Mouse (Mus musculus): ENCODE data around the gene 4930539E08Rik.

Gene 4930539E08Rik

GRCm38 (mm10) chr17:28896095-28896780 lies 18.9 kb downstream of the 4930539E08Rik start:
- DNase-seq (ENCODE audit: low spot score) = no peak

GRCm38 (mm10) chr17:28895217-28895875 lies 19.8 kb downstream of the 4930539E08Rik start:
- no peak for DNase-seq (ENCODE audit: low spot score)

GRCm38 (mm10) chr17:28894050-28894767 lies 20.9 kb downstream of the 4930539E08Rik start:
- DNase-seq (ENCODE audit: low spot score) = no peak

- DNase-seq (ENCODE audit: low spot score) = no peak
These were observed 28.9 kb downstream of the 4930539E08Rik start for GRCm38 (mm10) chr17:28886266-28886665.

- DNase-seq (ENCODE audit: low spot score) = no peak
These were observed 29.9 kb downstream of the 4930539E08Rik start for GRCm38 (mm10) chr17:28885231-28885630.

- DNase-seq (ENCODE audit: low spot score) = no peak
These were observed 31.1 kb downstream of the 4930539E08Rik start for GRCm38 (mm10) chr17:28883941-28884516.

- no peak for DNase-seq (ENCODE audit: low spot score)
These were observed 32.3 kb downstream of the 4930539E08Rik start for GRCm38 (mm10) chr17:28882810-28883209.

GRCm38 (mm10) chr17:28882316-28882715 lies 32.8 kb downstream of the 4930539E08Rik start:
- DNase-seq (ENCODE audit: low spot score) = peak; percentile 30

- peak; percentile 33 for DNase-seq (ENCODE audit: low spot score)
These were observed 35.2 kb downstream of the 4930539E08Rik start for GRCm38 (mm10) chr17:28879931-28880391.

GRCm38 (mm10) chr17:28876821-28877220 lies 38.3 kb downstream of the 4930539E08Rik start:
- no peak for DNase-seq (ENCODE audit: low spot score)

GRCm38 (mm10) chr17:28876331-28876730 lies 38.8 kb downstream of the 4930539E08Rik start:
- DNase-seq (ENCODE audit: low spot score) = no peak

- peak; percentile 26 for DNase-seq (ENCODE audit: low spot score)
These were observed 39.8 kb downstream of the 4930539E08Rik start for GRCm38 (mm10) chr17:28875316-28875715.

GRCm38 (mm10) chr17:28874825-28875224 lies 40.3 kb downstream of the 4930539E08Rik start:
- DNase-seq (ENCODE audit: low spot score) = peak; percentile 48

GRCm38 (mm10) chr17:28874216-28874615 lies 40.9 kb downstream of the 4930539E08Rik start:
- no peak for DNase-seq (ENCODE audit: low spot score)

GRCm38 (mm10) chr17:28872322-28872721 lies 42.8 kb downstream of the 4930539E08Rik start:
- DNase-seq (ENCODE audit: low spot score) = no peak

- DNase-seq (ENCODE audit: low spot score) = no peak
These were observed 43.3 kb downstream of the 4930539E08Rik start for GRCm38 (mm10) chr17:28871831-28872230.

GRCm38 (mm10) chr17:28870435-28870834 lies 44.7 kb downstream of the 4930539E08Rik start:
- DNase-seq (ENCODE audit: low spot score) = no peak

- no peak for DNase-seq (ENCODE audit: low spot score)
These were observed 45.6 kb downstream of the 4930539E08Rik start for GRCm38 (mm10) chr17:28869412-28870110.

- no peak for DNase-seq (ENCODE audit: low spot score)
These were observed 47.7 kb downstream of the 4930539E08Rik start for GRCm38 (mm10) chr17:28867381-28867780.

- DNase-seq (ENCODE audit: low spot score) = no peak
These were observed 48.2 kb downstream of the 4930539E08Rik start for GRCm38 (mm10) chr17:28866921-28867320.

GRCm38 (mm10) chr17:28864464-28864863 lies 50.7 kb downstream of the 4930539E08Rik start:
- DNase-seq (ENCODE audit: low spot score) = no peak

GRCm38 (mm10) chr17:28863926-28864325 lies 51.2 kb downstream of the 4930539E08Rik start:
- DNase-seq (ENCODE audit: low spot score) = no peak

All from ovary, adult 18-20 months (tissue).